Mouse (Mus musculus) urinary bladder, postnatal 25 days (tissue): ENCODE data around the gene Mink1.

ENCODE experiments used
- DNase-seq: peaks from one replicate; pipeline ENCODE4 v3.0.0; 2022; ENCODE audit warnings: low spot score

Gene Mink1

DNA sequence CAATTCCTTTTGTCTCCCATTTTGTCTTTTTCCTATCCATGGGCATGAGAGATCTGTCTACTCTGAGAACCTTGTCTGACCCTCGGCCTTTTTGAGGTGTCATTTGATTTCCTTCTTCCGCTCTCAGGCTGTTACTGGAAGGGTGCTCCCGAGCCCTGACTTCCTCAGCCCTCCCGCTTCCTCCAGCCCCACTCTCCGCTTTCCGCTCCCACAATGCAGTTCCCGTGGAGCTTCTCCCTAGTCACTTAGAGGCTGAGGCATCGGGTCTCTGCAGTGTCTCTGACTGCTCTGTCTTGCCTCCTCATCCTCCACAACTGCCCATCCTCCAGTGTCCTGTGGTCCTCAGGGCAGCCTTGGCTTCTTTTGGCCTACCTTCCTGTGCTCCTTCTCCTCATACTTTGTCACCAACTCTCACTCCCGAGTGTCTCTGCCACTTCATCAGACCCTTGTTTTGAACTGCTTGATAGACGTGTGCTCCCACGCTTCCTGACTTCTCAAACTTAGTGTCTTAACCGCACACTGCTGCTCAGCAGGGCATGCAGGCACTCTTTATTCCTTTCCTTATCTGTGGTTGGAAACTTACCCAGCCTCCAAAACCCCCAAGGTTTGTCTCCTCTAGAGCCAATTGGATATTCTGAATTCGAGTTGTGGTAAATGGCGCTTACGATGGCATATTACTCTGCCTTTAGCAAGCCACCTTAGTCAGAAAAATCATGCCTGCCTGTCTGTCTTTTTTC is 31.7 kb downstream of the Mink1 start:
- no peak for DNase-seq

DNA sequence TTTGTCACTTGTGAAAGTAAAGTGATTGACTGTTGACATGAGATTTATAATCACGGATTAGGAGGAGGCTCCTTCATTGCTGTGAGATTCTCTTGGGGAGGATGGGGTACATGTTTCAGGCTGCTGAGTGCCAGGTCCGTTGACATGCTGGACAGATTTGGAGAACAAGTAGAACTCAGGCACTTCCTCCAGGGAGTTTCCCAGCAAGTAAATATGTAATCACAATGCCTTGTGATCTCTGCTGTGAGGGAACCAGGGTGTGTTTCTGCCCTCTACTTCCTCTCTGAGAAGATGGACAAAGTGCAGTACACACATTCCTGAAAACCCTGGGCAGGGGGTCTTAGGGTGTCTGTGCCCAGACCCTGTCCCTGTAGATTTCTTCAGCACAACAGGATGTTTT is 33.0 kb downstream of the Mink1 start:
- no peak for DNase-seq

DNA sequence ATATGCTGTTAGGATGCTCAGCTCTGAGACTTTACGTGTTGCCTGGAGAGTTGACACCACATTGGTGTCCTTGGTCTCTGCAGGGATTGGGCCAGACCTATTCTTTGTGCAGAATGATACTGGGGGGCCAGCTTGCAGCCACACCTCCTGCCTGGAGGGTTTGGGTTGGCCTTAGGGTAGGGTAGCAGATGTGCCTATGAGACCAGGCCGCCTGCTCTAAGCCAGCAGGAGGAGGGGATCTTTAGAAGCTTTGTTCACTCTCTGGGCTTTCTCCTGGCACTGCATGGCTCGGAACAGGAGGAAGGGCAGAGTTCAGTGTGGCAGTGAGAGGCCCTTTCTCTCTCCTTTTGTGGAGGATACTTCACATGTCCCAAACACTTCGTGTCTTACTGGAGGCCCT is 33.4 kb downstream of the Mink1 start:
- no peak for DNase-seq

DNA sequence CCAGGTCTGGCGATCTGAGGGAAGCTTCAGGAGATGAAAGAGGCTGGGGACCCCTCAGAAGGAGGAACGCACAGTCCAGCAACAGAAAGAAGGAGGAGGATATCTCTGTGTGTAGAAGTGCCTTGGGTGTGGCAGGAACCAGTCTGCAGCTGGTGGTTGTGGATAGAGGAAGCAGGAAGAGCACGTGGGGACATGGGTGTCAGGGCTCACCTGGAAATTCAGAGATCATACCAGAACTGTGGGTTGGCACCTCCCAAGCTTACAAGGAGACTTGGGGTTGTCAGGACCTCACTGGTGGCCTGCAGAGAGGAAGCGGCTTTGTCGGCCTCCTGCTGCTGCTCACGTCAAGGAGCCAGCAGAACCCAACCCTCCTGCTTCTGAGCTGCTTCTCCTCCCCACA is 34.6 kb downstream of the Mink1 start:
- DNase-seq = no peak

DNA sequence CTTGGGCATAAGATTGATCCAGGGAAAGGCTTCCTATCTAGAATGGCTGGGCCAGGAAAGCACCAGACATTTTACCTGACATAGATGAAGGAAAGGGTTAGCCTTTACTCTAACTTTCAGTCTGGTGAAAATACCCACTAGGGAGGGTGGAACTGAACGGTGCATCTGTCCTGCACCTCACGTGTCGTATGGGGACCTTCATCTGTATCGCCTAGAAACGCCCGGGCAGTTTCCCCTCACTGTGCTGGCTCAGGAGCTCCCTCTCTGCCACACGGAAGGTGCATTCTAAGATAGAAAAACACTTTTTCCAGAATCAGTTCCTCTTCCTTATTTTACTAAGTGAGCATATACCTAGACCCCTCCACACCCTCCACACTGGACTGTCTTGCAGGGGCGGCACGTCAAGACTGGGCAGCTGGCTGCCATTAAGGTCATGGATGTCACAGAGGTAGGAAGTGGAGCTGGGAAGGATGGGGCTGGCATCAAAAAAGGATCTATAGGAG is 35.8 kb downstream of the Mink1 start:
- no peak for DNase-seq

DNA sequence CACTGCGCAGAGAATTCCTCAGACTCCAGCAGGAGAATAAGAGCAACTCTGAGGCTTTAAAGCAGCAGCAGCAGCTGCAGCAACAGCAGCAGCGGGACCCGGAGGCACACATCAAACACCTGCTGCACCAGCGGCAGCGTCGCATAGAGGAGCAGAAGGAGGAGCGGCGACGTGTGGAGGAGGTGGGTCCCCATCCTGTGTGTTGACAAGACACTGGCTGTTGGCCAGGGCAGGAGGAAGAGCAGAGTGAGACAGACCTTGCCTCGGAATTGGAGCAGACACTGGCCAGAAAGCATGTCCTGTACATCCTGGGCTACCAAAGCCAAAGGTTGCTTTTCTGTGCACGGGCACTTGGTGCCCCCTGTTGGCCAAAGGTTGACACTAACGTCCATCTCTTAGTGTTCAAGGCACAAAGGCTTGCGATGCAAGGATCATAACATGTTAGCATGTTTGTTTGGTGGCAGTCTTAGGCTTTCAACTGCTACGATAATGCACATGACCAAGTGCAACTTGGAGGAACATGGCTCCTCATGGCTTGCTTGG is 42.4 kb downstream of the Mink1 start:
- DNase-seq = peak; percentile 67

DNA sequence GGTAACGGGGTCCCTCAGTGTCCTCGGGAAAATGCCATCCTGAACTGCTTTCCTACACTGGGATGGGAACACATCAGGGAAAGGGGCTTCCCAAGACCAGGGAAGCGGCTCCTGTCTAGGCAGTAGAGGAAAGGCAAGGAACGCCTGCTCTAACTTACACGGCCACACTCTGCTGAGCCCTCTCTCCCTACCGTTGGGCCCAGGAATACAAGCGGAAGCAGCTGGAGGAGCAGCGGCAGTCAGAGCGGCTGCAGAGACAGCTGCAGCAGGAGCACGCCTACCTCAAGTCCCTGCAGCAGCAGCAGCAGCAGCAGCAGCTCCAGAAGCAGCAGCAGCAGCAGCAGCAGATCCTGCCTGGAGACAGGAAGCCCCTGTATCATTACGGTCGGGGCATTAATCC is 44.0 kb downstream of the Mink1 start:
- DNase-seq = no peak

DNA sequence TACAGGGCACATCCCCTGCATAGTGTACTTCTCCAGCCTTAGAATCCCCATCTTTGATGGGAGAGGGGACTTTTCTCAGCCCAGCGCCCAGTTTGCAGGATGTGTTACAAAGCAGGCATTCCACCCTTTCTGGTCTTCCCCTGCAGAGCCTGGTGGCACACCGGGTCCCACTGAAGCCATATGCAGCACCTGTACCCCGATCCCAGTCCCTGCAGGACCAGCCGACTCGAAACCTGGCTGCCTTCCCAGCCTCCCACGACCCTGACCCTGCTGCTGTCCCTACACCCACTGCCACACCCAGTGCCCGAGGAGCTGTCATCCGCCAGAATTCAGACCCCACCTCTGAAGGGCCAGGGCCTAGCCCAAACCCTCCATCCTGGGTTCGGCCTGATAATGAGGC is 44.9 kb downstream of the Mink1 start:
- no peak for DNase-seq

DNA sequence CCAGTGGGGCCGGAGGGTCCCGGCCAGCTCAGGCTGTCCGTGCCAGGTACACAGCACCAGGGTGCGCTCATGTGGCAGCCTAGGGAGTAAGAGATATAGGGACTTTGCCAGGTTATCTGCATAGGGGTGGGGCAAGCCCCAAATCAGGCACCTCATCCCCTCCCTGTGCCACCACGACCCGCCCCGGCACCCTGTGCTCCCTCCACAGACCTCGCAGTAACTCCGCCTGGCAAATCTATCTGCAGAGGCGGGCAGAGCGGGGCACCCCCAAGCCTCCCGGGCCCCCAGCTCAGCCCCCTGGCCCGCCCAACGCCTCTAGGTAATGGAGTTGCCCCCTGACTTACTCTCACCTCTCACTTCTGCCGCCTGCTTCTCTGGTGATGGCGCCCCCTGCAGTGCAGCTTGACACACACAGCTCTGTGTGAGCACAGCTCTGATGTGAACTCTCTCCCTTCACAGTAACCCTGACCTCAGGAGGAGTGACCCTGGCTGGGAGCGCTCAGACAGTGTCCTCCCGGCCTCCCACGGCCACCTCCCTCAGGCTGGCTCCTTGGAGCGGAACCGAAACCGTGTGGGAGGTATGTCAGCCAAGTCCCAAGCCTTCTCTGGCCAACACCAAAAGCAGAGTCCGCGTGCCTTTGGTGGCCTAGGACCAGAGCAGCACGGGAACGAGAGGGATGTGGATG is 45.8 kb downstream of the Mink1 start:
- DNase-seq = no peak

DNA sequence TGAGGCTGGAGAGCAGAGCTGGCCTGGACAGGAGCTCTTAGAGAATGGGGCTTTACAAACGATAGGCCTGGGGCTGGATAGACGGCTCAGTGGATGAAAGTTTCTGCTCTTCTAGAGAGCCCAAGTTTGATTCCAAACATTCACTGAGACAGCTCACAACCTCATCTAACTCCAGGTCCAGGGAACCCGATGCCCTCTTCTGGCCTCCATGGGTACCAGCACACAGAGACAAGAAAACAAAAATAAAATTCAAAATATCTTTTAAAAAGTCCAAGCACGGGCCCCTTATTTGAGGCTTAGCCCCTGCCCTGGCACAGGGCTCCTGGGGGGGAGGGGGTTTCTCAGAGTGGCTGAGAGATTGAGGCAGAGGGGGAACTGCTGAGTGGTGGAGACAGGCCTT is 48.1 kb downstream of the Mink1 start:
- no peak for DNase-seq

DNA sequence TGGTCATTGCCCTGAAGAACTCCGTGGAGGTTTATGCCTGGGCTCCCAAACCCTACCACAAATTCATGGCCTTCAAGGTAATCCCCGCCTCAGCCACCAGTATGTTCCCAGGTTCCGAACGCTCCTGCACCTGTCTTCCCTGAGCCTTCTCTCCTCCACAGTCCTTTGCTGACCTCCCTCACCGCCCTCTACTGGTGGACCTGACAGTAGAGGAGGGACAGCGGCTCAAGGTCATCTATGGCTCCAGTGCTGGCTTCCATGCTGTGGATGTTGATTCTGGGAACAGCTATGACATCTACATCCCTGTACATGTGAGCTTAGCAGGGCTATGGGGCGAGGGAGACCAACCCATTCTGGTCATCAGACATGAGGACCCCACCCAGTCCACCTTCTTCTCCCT is 49.8 kb downstream of the Mink1 start:
- DNase-seq = no peak

DNA sequence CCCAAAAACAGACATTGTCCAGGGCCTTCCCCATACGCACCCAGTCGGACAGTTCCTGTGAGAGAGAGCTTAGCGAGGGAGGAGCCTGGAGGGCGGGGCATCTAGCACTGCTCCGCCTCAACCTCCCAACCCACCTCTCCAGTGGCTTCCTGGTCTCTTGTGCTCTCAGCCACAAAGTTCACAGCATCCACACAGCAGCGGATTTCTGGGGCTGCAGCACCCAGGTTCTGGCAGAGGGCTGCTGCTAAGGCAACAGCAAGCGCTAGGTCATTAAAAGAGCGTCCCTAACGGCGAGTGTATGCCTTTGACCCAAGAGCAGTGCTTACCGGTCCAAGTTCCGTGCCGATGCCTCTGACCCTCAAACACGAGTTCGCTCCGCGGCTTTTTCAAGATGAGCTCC is 52.4 kb downstream of the Mink1 start:
- DNase-seq = peak; percentile 62

DNA sequence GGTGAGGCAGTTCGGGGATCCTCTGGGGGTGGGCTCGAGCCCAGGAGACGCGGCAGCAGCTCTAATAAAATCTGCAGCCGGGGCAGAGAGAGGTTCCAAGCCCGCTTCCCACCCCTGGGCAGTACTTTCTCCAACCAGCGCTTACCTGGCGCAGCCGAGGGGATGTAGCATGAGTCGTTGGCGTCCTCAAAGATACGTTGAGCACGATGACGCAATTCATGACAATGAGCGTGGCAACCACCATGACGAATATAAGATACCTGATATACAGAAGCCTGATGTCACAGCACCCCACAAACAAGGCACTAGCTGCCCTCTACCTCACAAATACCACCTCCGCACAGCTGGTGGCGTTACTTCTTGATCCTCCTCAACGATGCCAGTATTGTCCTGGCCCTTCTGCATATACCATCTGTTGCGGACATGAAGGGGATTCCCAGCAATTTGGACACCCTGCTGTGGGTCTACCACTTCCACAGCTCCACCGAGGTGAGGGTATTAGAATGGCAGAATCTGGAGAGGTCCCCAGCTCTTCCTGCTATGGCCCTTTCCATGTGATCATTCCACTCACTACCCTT is 52.9 kb downstream of the Mink1 start, which contains the start of gene 4930544D05Rik:
Gene 4930544D05Rik (plus strand): TSS at position 333 of the 578 bp plus-strand sequence.
- DNase-seq = no peak

DNA sequence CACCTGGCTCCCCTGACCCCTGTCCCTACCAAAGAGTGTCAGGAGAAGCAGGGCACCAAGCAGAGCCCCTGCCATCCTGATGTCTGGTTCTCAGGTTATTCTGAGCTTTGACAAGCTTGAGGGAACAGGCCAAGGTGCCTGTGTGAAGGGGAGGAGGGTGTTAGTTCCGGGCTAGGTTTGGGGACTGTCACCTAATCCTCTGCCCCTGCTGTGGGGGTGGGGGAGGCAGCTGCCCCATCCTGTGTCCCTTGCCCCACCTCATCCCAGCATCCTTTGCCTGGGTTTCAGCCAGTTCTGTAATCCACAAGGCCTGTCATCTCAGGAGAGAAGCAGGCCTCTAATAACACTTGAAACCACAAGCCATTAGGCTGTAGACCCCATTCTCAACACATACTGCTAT is 56.4 kb downstream of the Mink1 start, which contains the start of gene Chrne:
Gene Chrne (minus strand): TSS at position 116 of the 400 bp plus-strand sequence.
- no peak for DNase-seq

DNA sequence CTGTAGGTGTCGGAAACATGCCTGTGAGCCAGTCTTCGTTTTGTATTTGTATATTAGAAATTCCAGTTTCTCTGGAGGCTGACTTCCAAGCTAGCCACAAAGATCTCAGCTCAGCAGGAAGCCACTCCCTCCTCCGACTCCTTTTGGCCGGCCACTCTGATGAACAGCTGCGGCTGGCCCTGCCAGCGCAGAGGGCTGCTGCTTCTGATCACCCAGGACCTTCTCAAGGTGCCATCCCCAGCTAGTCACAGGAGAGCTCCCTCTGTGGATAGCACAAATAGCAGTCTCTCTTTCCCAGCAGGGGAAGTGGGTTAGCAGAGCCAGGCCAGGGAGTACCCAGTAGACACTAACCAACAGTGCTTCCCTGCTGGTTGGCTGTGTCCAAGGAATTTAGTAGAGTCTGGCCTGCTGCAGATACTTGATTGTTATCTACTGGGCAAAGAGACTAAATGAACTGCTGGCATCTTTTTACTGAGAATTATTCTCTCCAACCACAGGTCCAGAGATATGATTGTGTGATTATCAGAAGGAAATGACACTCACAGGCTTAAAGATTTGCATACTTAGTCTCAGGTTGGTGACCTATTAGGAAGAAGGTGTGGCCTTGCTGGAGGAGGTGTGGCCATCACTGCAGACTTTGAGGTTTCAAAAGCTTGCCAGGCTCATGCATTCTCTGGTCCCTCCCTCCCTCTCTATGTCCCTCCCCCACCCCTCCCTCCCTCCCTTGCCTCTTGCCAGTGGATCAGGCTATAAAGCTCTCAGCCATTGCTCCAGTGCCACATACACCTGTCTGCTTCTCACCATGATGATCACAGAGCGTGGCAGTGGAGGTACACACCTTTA is 59.5 kb downstream of the Mink1 start:
- no peak for DNase-seq

DNA sequence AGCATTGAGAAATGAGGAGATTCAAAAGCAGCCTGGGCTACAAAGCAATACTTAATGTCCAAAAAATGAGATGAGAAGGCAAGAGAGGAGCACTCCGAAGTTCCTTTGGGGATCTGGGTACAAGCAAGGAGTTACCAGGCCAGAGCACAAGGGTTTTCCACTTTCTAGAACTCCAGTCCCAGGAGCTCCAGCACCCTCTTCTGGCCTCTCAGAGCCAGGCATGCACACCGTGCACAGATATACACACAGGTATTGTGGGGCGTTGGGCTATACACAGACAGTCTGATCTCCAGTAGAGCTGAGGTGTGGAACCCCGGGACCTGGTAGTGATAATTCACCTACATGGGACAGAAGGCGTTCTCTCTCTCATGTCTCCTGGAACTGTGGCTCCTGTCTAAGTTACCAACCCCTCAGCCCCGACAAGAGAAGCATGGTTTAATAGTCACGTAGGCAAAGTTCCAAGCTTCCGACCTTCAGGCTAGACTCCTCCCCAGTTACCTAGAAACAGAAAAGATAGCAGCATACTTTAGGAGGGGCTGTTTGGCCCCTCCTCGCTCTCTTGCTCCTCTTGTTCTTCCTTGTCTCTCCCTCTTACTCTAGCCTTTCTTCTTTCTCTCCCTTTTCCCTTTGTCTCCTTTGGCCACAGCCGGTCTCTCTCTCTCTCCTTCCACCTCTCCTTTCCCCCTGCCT is 60.5 kb downstream of the Mink1 start:
- DNase-seq = no peak

DNA sequence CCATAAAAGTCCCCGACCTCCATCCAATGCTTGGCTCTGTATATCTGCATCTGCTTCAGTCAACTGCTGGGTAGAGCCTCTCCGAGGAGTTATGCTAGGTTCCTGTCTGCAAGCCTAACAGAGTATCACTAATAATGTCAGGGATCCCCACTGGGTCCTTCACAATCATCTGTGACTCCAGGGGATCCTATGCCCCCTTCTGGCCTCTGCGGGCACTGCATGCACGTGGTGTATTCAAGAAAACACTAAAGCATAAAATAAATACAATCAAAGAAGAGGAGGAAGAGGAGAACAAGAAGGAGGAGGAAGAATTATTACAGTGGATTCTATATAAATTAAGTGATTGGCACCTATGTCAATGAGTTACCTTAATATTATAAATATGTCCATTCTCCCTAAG is 62.8 kb downstream of the Mink1 start:
- no peak for DNase-seq

DNA sequence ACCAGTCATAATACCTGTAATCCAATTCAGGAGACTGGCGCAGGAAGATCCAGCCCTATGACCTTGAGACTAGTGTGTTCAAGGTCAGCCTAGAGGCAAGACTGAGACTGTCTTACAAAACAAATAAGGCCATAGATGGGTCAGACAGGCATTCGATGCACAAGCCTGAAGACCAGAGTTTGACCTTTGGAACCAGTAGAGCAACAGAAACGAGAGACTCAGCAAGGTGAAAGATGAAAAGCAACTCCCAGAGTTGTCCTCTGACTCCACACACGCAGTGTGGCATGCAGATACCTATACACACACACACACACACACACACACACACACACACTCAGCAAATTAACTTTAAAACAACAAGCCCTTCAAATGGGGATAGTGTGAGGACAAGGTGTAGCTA is 64.2 kb downstream of the Mink1 start:
- DNase-seq = no peak

DNA sequence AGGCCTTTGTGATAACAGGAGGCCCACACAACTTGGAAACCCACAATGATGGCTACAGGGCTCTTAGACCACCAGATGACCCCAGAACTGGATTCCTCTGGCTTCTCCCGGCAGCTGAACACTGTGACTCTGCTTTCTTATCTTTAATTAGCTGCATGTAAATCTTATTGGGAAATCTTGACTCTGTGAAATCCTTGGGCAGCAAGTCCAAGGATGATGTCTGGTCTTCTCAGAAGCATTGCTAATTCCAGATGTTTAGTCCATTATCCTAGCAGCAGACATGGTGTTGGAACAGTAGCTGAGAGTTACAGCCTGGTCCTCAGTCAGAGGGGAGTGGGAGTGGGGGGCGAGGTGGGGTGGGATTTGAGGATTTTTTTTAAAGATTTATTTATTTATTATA is 65.8 kb downstream of the Mink1 start:
- DNase-seq = no peak

DNA sequence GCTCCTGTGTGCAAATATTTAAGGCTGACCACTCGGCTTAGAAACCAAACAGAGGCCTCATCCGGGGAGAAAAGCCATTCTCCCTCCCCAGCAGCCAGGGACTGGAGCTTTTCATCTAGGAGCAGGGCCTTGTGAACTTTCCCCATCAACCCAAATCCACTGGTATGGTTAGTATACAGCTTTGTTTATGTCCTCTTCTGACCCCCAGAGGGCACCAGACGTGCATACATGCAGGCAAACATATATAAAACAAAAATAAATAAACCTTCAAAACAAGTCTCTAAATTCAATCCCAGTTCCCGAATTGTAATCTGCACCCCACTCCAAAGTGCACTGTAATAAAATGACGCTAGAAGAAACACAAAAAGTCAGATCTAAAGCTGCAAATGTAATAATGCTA is 66.9 kb downstream of the Mink1 start:
- DNase-seq = no peak

DNA sequence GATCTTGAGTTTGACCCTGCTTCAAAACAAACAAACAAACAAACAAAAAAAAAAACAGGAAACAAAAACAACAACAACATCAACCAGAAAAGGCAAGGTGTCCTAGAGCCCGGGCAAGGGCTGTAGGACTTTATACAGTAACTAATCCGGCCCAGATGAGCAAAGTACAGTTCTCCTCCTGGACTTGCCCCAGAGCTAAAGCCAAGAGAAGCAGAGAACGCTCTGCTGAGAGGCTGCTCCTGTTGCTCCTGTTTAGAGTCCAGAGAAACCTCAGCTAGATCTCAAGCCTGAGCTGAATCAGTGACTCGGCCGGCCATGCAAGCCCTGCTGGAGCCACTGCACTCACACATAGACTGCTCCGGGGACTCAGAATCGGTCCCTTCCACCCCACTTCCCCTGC is 67.4 kb downstream of the Mink1 start:
- no peak for DNase-seq
